Mouse (Mus musculus) embryonic facial prominence, embryonic 15.5 days (tissue): ENCODE results near the gene Tvp23a. TPM values are rescaled to one million over a fixed set of nuclear protein-coding genes. Genes with fewer than 3 reads are reported as not detected.
A peak's percentile ranks its signal among the peaks of the same experiment; 100 is the strongest.

Experiments used
- ATAC-seq: fragments of 200-750 bp; cut with Nextera tagmentation; 2 replicates; pipeline ENCODE4 v1.8.0; 2017; ENCODE audit warnings: low read depth, moderate TSS enrichment; ENCODE audit not compliant: insufficient number of reproducible peaks, low FRiP score, low TSS enrichment
- H3K27ac ChIP-seq: fragments of 300-500 bp; sonication (generic); replicated peaks from 2 replicates; pipeline ENCODE4 v1.5.1; 2015; ENCODE audit warnings: mild to moderate bottlenecking, inconsistent platforms
- H3K27me3 ChIP-seq: fragments of 300-500 bp; sonication (generic); 2 replicates; pipeline ENCODE4 v1.6.1; 2015; ENCODE audit warnings: inconsistent platforms
- H3K36me3 ChIP-seq: fragments of 300-500 bp; sonication (generic); 2 replicates; pipeline ENCODE4 v1.6.1; 2015; ENCODE audit warnings: mild to moderate bottlenecking, inconsistent platforms
- H3K4me1 ChIP-seq: fragments of 300-500 bp; sonication (generic); 2 replicates; pipeline ENCODE4 v1.6.1; 2015; ENCODE audit warnings: inconsistent platforms
- H3K4me2 ChIP-seq: fragments of 300-500 bp; sonication (generic); replicated peaks from 2 replicates; pipeline ENCODE4 v1.6.1; 2015; ENCODE audit warnings: mild to moderate bottlenecking, inconsistent platforms
- H3K4me3 ChIP-seq: fragments of 300-500 bp; sonication (generic); replicated peaks from 2 replicates; pipeline ENCODE4 v1.5.1; 2015; ENCODE audit warnings: mild to moderate bottlenecking, inconsistent platforms
- H3K9ac ChIP-seq: fragments of 300-500 bp; sonication (generic); 2 replicates; pipeline ENCODE4 v1.6.1; 2015; ENCODE audit warnings: inconsistent platforms
- H3K9me3 ChIP-seq: fragments of 300-500 bp; sonication (generic); replicated peaks from 2 replicates; pipeline ENCODE4 v1.6.1; 2016; ENCODE audit warnings: inconsistent platforms
- WGBS: fragments of 180-500 bp; shearing (Covaris S2); methylation state at CpG from one replicate; pipeline ENCODE4 v1.1.7; 2015; 5-methylcytosine and 5-hydroxymethylcytosine counted together
- polyA plus RNA-seq: library from polyadenylated mRNA; unstranded; fragments of >200 nt; fragmentation: Nextera tagmentation; extraction: Ambion mirVana; gene quantifications from 2 replicates; pipeline ENCODE4 v1.2.1, GENCODE M21; 2015

Tvp23a gene
- polyA plus RNA-seq, 1 experiment from 2014 or later: 17.5 TPM

DNA sequence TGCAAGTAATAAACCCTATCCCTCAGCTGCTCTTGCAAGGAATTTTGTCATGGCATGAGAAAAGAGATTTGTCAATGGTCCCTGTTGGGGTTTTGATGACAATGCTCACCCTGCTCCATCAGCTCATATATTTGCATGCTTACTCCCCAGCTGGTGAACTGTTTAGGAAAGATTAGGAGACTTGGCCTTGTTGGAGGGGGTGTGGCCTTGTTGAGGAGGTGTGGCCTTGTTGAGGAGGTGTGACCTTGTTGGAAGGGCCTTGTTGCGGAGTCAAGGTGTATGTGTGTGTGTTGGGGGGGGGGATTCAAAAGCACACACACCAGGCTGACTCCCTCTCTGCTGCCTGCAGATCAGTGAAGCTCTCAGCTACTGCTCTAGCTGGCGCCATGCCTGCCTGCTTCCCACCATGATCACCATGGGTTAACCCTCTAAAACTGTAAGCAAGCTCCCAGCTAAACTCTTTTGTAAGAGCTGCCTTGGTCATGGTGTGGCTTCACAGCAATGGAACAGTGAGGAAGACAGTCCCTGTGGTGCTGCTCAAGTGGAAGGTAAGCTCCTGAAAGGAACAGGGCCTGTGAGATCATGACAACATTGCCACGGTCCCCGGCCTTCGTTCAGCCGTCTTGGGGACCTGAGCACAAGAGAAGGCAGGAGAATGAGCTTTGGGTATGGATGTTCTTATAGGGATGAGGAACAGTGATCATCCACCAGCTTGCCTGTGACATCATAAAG is 58.4 kb downstream of the Tvp23a start:
- Histone ChIP-seq H3K4me1 (peaks cover 15% of the 10 kb centered on the region), H3K4me2 (no peak overlapping the region), H3K36me3 (no peaks in the 10 kb centered on the region), H3K27ac (no peak overlapping the region), H3K27me3 (no peaks in the 10 kb centered on the region), H3K4me3 (no peak overlapping the region), H3K9ac (no peak overlapping the region), H3K9me3 (no peaks in the 10 kb centered on the region)
- ATAC-seq: no peak
- WGBS: 93% methylated on average over 6 of the region's 6 CpGs

DNA sequence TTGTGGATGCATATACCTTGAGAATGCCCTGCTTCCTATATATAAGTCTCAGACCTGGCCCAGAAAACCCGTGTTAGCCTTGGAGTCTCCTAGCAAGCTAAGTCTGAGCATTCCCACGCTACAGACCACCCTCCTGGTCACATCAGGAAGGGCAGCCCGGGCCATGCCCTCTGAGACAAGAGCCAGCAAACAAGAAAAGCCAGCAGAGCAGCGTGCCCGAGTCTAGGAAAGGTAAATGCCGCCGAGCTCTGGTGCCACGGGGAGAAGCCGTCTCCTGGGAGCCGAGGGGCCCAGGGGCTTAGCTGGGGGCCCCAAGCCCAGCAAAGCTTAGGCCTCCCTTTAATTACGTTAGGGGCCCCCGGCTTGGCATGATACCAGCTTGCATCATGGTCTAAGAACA is 61.9 kb downstream of the Tvp23a start:
- Histone ChIP-seq H3K27ac (peak overlapping the region; percentile 75), H3K9ac (no peak overlapping the region), H3K4me3 (no peak overlapping the region), H3K27me3 (no peaks in the 10 kb centered on the region), H3K4me2 (no peak overlapping the region), H3K36me3 (no peaks in the 10 kb centered on the region), H3K4me1 (peaks cover 15% of the 10 kb centered on the region), H3K9me3 (no peaks in the 10 kb centered on the region)
- no peak for ATAC-seq
- 60% methylated on average over 12 of the region's 12 CpGs for WGBS

DNA sequence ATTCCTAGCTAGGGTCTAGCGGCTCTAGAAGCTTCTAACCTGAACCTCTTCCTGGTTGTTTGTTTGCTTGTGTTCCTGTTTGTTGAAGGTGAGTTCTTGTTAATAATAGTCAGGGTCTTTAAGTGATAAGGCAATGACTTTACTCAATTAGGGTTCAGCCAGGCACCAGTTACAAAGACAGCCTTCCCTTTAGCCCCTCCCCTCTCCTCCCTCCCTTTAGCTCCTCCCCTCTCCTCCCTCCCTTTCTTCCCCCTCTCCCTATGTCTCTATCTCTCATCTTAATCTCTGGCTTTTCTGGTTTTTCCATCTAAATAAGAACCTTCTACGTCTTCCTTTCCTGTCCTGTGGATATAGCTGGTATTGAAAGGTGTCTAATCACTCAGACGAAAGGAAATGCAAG is 62.6 kb downstream of the Tvp23a start:
- Histone ChIP-seq H3K4me3 (no peak overlapping the region), H3K36me3 (no peaks in the 10 kb centered on the region), H3K9ac (no peak overlapping the region), H3K4me1 (peaks cover 15% of the 10 kb centered on the region), H3K4me2 (peak overlapping the region; percentile 24), H3K9me3 (no peaks in the 10 kb centered on the region), H3K27me3 (no peaks in the 10 kb centered on the region), H3K27ac (peak overlapping the region; percentile 75)
- ATAC-seq: no peak
- 42% methylated on average over 3 of the region's 3 CpGs for WGBS

DNA sequence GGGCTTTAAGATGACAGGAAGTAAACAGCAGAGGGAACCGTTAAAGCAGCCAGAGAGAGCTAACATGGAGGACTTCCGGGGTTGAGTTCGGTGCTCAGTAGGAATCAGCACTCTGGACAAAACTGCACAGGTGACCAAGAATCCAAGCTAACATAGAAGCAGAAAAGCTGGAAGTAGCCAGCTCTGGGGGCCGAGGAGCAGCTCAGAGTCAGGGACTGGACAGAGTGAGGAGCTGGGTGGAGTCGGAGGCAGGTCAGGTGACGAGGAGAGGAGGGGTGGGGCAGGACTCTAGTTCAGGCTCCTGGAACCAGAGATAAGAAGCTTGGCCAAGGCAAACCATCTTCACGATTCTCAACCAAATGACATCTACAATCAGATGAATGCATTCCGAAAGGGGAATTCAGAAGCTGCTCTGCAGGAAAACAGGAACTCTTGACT is 63.1 kb downstream of the Tvp23a start:
- Histone ChIP-seq H3K27me3 (no peaks in the 10 kb centered on the region), H3K4me2 (peak overlapping the region; percentile 24), H3K36me3 (no peaks in the 10 kb centered on the region), H3K4me1 (peaks cover 15% of the 10 kb centered on the region), H3K9ac (no peak overlapping the region), H3K9me3 (no peaks in the 10 kb centered on the region), H3K4me3 (peak overlapping the region; percentile 12), H3K27ac (no peak overlapping the region)
- 30% methylated on average over 8 of the region's 8 CpGs for WGBS
- no peak for ATAC-seq

DNA sequence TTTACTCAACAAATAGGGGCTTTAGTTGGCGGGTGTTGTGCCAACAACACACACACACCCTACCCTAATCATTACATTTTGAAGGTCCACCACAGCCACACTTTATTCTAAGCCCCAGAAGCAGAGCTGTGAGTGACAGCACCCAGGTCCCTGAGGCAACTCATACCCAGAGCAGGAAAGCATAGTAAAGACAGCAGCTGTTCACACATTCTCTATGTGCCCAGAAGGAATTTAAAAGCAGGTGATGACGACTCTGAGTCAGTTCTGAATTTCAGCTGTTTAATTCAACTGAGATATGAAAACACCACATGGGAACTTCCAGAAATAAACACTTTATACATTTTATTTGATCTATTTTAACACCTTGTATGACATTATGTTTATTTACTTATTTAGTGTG is 67.6 kb downstream of the Tvp23a start:
- ATAC-seq: no peak
- H3K27ac ChIP-seq: no peak overlapping the region
- no peak overlapping the region for H3K9ac ChIP-seq
- 42% methylated on average over 2 of the region's 2 CpGs for WGBS
- H3K36me3 ChIP-seq: no peaks in the 10 kb centered on the region
- H3K9me3 ChIP-seq: no peaks in the 10 kb centered on the region
- H3K4me2 ChIP-seq: no peak overlapping the region
- H3K4me3 ChIP-seq: no peak overlapping the region
- no peaks in the 10 kb centered on the region for H3K27me3 ChIP-seq
- peaks cover 31% of the 10 kb centered on the region for H3K4me1 ChIP-seq

DNA sequence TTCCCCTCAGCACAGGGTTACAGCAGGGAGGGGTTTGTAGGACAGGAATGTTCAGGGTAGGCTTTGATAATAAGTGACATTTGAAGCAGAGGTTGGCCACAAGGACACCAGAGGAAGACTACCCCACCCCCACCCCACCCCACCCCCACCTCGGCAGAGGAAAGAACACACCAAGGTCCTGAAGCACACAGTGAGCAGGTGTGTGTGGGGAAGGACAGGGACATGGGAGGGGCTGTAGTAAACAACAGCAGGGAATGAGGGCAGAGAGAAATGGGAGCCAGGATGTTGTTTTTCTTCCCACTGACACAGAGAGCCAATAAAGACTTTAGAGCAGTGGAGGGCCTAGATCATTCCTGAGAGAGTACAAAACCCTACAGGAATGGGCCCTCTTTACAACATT is 69.9 kb downstream of the Tvp23a start:
- Histone ChIP-seq H3K27ac (peak overlapping the region; percentile 68), H3K4me2 (no peak overlapping the region), H3K9ac (no peak overlapping the region), H3K36me3 (no peaks in the 10 kb centered on the region), H3K4me3 (no peak overlapping the region), H3K27me3 (no peaks in the 10 kb centered on the region), H3K4me1 (peaks cover 31% of the 10 kb centered on the region), H3K9me3 (no peaks in the 10 kb centered on the region)
- WGBS: 43% methylated on average over 1 of the region's 1 CpGs
- no peak for ATAC-seq

DNA sequence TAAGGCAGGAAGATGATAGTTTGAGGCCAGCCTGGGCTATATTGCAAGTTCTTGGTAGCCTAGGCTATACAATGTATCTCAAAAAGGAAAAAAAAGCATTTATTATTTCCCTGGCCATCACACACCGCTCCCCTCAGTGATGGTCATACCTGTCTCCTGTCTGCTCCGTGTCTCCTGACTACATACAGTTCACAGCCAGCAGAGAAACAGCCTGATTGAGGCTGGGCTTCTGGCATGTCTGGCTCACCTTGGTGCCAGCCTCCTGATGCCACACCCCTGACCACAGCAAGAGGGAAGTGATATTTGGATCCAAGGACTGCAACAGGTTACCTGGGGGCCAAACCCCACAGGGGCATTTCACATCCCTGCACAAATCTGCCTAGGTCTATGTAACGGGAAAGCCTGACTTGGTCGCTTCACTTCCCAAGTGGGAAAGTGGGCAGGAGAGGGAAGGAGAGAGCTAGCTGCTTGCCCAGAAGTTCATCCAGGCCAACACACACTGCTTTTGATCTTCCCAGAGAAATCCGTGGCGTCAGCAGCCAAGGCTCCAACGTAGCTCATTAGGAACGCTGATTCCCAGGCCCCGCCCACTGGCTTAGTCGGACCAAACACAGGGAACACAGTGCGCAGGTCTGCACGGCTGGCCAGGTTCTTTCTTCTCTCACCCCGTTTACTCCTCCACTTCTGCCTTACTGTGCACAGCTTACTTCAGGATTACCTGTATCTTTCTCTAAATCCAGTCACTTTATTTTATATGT is 72.7 kb downstream of the Tvp23a start:
- H3K27ac ChIP-seq: peak overlapping the region; percentile 53; the same call in 1 of the 2 replicates
- H3K9me3 ChIP-seq: no peaks in the 10 kb centered on the region
- H3K36me3 ChIP-seq: no peaks in the 10 kb centered on the region
- peaks cover 42% of the 10 kb centered on the region for H3K4me1 ChIP-seq
- peak; percentile 40; the same call in 1 of the 2 replicates for ATAC-seq
- 0 out of 2 replicates have a peak overlapping the region, but pooled peaks have one; percentile 0 for H3K4me3 ChIP-seq
- 20% methylated on average over 13 of the region's 13 CpGs for WGBS
- H3K27me3 ChIP-seq: no peaks in the 10 kb centered on the region
- no peak overlapping the region; the same call in 1 of the 2 replicates for H3K9ac ChIP-seq
- peak overlapping the region; percentile 35 for H3K4me2 ChIP-seq

DNA sequence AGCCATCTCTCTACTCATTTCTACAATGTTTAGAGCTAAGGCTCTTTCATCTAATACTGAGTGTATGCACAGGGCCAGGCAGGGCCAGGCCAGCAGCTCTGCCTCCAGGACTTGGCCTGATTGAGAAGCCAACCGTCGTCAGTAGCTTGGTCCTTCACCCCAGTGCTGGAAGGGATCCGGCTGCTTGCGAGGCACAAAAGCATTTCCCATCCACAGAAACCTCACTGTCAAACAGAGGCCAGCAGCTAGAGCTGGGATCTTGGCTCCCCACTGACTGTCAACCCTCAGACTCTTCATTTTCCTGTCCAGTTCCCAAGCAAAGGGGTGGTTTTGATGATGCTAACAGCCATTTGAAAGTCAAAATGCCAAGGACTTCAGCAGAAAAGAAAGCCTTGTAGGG is 74.8 kb downstream of the Tvp23a start:
- no peak overlapping the region for H3K27ac ChIP-seq
- no peak overlapping the region for H3K9ac ChIP-seq
- no peak for ATAC-seq
- WGBS: 72% methylated on average over 4 of the region's 4 CpGs
- no peaks in the 10 kb centered on the region for H3K9me3 ChIP-seq
- no peaks in the 10 kb centered on the region for H3K27me3 ChIP-seq
- H3K4me2 ChIP-seq: no peak overlapping the region
- H3K4me1 ChIP-seq: peaks cover 36% of the 10 kb centered on the region
- no peaks in the 10 kb centered on the region for H3K36me3 ChIP-seq
- no peak overlapping the region for H3K4me3 ChIP-seq

Other genes with a start within 250 kb of the Tvp23a start
- gene Emp2, start 133.4 kb downstream of the Tvp23a start, polyA plus RNA-seq: 76.9 and 79.5 TPM in 2 replicates
- 2.6 and 2.9 TPM in 2 replicates for gene Tekt5, start 51.9 kb downstream of the Tvp23a start, polyA plus RNA-seq
- gene Nubp1, start 35.4 kb downstream of the Tvp23a start, polyA plus RNA-seq: 47.1 and 54.7 TPM in 2 replicates
- 0.37 and 0.45 TPM in 2 replicates for gene Ciita, start 32.7 kb upstream of the Tvp23a start, polyA plus RNA-seq
- gene Dexi, start 95.7 kb upstream of the Tvp23a start, polyA plus RNA-seq: 26.5 and 26.7 TPM in 2 replicates
- 39.6 and 42.8 TPM in 2 replicates for gene Clec16a, start 98.0 kb upstream of the Tvp23a start, polyA plus RNA-seq